ENCODE assay signal across 13 mouse cellular contexts in genomic region chr1:181876656-181877055, GRCm38 (mm10).
"Had no signal": no experiment of that assay in that cellular context is flagged by ENCODE, and none has a peak within 500 bp of the region (broad histone marks: within the 10 kb centered on the region; RNA-seq: fewer than 3 reads in every experiment).

No protein-coding gene starts in this region.

- DNase-seq: kidney, adult 18-20 months; kidney, adult 9 months; kidney, postnatal 14 days; kidney, postnatal 4 days; liver, embryonic 13.5 days; lung, adult 2 months; lung, postnatal 14 days; right cerebral cortex, adult 18-20 months; right cerebral cortex, postnatal 14 days; right cerebral cortex, postnatal 4 days; thymus, adult 2 months; thymus, postnatal 14 days; thymus, postnatal 4 days had no signal
